Mouse (Mus musculus): ENCODE data around the gene Tgif1. TPM values are rescaled to one million over a fixed set of nuclear protein-coding genes. Genes with fewer than 3 reads are reported as not detected.
A peak's percentile ranks its signal among the peaks of the same experiment; 100 is the strongest.

Tgif1 gene
- total and polyA plus RNA-seq, 2 experiments from 2014 or later, result 3.5 to 5.2 TPM

DNA sequence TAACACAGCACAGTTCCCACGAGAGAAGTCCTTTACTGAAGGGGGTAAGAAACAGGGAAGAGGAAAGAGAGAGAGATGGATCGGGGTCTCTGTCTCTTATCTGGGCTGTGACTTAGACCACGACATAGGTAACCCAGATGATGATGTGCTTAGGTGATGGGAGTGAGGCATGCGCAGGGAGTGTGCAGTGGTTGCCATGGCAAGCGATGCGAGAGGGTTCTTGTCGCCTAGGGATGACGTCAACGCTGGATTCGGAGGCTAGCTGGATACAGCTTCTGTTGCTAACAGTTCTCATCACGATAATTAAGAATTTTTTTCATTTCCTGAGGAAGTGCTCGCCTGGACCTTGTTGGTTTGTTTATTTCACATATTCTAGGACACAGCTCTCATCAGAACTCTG is 27.1 kb downstream of the Tgif1 start:
- Histone ChIP-seq H3K36me3 (ENCODE audit: insufficient read depth) (0 out of 2 replicates have a peak, but pooled peaks cover 3% of the 10 kb centered on the region), H3K27ac (ENCODE audit: low read depth, low read length) (no peak overlapping the region), H3K4me3 (ENCODE audit: low read depth, low read length) (no peak overlapping the region), H3K4me1 (ENCODE audit: insufficient read depth) (no peaks in the 10 kb centered on the region), H3K9ac (no peak overlapping the region), H3K9me3 (ENCODE audit: low read length) (no peaks in the 10 kb centered on the region), H3K27me3 (ENCODE audit: insufficient read depth, low read length) (no peaks in the 10 kb centered on the region), H3K4me2 (ENCODE audit: low read depth) (no peak overlapping the region)
- ATAC-seq (peak; percentile 60), DNase-seq (peak; percentile 44)
- TF ChIP-seq CTCF (IDR thresholded peaks at IDR 0.05; ENCODE audit: low read depth), result no peak
- WGBS, result 76% methylated on average over 12 of the region's 12 CpGs

DNA sequence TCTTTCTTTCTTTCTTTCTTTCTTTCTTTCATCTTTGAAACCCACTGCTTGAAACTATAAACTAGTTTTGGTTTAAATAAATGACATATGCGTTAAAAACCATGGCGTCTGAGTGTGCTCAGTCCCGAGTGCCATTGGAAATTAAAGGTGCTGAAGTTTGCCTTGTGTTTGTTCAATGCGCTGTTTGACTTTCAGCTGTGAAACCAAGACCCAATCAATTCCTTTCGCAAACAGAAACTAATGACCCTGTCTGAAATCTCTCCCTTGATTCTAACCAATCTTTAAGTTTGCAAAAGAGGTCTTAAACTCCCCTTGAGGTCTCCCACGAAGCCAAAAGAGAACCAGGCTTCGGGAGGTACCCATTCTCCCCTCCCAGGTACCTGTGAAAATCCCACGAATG is 30.3 kb downstream of the Tgif1 start:
- no peaks in the 10 kb centered on the region; the same call in 1 of the 2 replicates for H3K27me3 ChIP-seq (ENCODE audit: insufficient read depth, low read length)
- H3K4me3 ChIP-seq (ENCODE audit: low read depth, low read length), result no peak overlapping the region
- DNase-seq, result no peak
- WGBS, result 87% methylated on average over 8 of the region's 8 CpGs
- no peak overlapping the region for H3K9ac ChIP-seq
- no peak overlapping the region for H3K4me2 ChIP-seq (ENCODE audit: low read depth)
- H3K27ac ChIP-seq (ENCODE audit: low read depth, low read length), result no peak overlapping the region
- H3K4me1 ChIP-seq (ENCODE audit: insufficient read depth), result no peaks in the 10 kb centered on the region
- no peaks in the 10 kb centered on the region for H3K9me3 ChIP-seq (ENCODE audit: low read length)
- no peak for ATAC-seq
- TF ChIP-seq CTCF (IDR thresholded peaks at IDR 0.05; ENCODE audit: low read depth), result no peak
- 0 out of 2 replicates have a peak, but pooled peaks cover 3% of the 10 kb centered on the region for H3K36me3 ChIP-seq (ENCODE audit: insufficient read depth)

DNA sequence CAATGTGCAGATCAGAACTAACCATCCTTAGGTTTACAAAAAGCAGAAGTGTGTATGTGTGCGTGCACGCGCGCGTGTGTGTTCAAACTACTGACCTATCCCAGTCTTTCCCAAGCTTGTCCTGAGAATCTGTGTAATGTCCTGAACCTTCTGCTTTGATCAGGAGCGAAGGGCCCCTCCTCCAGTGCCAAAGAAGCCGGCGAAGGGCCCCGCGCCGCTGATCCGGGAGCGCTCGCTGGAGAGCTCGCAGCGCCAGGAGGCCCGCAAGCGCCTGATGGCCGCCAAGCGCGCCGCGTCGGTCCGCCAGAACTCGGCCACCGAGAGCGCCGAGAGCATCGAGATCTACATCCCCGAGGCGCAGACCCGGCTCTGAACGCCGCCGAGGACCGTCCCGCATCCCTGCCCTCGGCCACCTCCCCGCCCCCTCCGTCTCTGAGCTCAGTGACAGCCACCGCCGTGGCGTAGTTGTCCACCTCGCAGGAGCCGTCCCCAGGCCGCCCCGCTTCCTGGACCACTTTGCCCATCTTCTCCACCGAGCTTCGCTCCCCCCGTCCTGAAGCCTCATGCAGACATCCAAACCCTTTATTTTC is 35.4 kb downstream of the Tgif1 start:
- ATAC-seq (peak; percentile 54; the same call in 1 of the 2 replicates), DNase-seq (peak; percentile 47)
- no peaks in the 10 kb centered on the region for H3K9me3 ChIP-seq (ENCODE audit: low read length)
- H3K27ac ChIP-seq (ENCODE audit: low read depth, low read length), result no peak overlapping the region
- 12% methylated on average over 51 of the region's 51 CpGs for WGBS
- H3K4me3 ChIP-seq (ENCODE audit: low read depth, low read length), result peak overlapping the region; percentile 36
- no peak for TF ChIP-seq CTCF (IDR thresholded peaks at IDR 0.05; ENCODE audit: low read depth)
- no peaks in the 10 kb centered on the region for H3K4me1 ChIP-seq (ENCODE audit: insufficient read depth)
- H3K4me2 ChIP-seq (ENCODE audit: low read depth), result peak overlapping the region; percentile 72
- H3K36me3 ChIP-seq (ENCODE audit: insufficient read depth), result no peaks in the 10 kb centered on the region
- peaks cover 4% of the 10 kb centered on the region; the same call in 1 of the 2 replicates for H3K27me3 ChIP-seq (ENCODE audit: insufficient read depth, low read length)
- H3K9ac ChIP-seq, result peak overlapping the region; percentile 39; the same call in 1 of the 2 replicates

DNA sequence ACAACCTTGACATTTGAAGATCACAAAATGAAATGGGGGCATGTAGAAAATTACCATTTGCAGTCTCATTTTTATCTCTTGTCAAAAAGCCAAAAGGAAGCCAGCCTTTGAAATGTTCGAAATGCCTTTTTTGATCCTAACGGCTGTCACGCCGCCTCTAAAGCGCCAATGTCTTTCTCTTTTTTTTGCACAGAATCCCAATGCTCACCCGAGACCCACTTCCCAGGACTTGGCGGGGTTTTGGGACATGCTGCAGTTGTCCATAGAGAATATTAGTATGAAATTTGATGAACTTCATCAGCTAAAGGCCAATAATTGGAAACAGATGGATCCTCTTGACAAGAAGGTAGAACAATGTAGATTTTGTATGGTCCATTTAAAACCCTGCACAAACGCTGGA is 38.3 kb downstream of the Tgif1 start:
- DNase-seq (no peak), ATAC-seq (no peak)
- H3K27ac ChIP-seq (ENCODE audit: low read depth, low read length), result no peak overlapping the region
- 50% methylated on average over 8 of the region's 8 CpGs for WGBS
- no peak overlapping the region for H3K4me2 ChIP-seq (ENCODE audit: low read depth)
- no peaks in the 10 kb centered on the region for H3K4me1 ChIP-seq (ENCODE audit: insufficient read depth)
- H3K27me3 ChIP-seq (ENCODE audit: insufficient read depth, low read length), result peaks cover 4% of the 10 kb centered on the region; the same call in 1 of the 2 replicates
- no peak for TF ChIP-seq CTCF (IDR thresholded peaks at IDR 0.05; ENCODE audit: low read depth)
- H3K9me3 ChIP-seq (ENCODE audit: low read length), result no peaks in the 10 kb centered on the region
- no peak overlapping the region for H3K4me3 ChIP-seq (ENCODE audit: low read depth, low read length)
- H3K9ac ChIP-seq, result no peak overlapping the region
- H3K36me3 ChIP-seq (ENCODE audit: insufficient read depth), result no peaks in the 10 kb centered on the region

DNA sequence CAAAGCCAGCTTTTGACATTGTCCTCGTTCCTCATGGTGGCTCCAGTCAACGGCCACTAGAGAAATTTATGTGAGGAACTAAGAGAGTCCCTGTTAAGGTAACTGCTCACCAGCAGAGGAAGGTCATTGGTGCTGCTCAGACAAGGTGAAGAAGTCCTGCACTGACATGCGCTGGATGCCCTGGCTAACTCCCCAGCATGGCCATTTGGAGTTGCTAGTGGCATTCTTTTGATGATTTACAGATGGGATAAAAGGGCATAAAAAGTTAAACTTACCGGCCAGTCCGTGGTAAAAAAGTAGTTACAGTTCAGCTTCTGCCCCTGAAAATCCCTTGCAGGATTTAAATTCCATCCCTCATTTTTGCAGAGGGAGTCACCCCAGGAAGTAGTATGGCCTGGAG is 42.6 kb downstream of the Tgif1 start:
- ATAC-seq, result no peak
- TF ChIP-seq CTCF (IDR thresholded peaks at IDR 0.05; ENCODE audit: low read depth), result no peak

DNA sequence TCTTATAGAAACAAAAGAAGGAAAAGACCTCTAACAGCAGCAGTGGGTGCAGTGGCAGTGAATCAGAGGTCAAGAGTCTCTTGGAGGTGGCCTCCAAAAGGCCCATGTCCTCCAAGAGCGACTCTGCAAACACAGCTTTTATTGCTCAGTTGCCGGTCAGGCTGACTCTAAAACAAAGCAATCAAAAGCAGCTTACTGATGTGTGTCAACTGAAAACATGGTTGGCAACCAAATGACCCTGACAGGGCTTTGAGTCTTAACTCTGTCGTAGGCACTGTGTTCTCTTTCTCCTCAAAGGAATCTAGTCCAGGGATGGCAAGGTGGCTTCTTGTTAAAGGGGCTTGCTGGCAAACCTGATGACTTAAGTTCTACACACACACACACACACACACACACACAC is 43.6 kb downstream of the Tgif1 start:
- WGBS, result 38% methylated on average over 3 of the region's 3 CpGs
- no peak overlapping the region for H3K9ac ChIP-seq
- H3K27me3 ChIP-seq (ENCODE audit: insufficient read depth, low read length), result no peaks in the 10 kb centered on the region
- ATAC-seq (no peak), DNase-seq (no peak)
- no peak overlapping the region for H3K4me3 ChIP-seq (ENCODE audit: low read depth, low read length)
- no peaks in the 10 kb centered on the region for H3K9me3 ChIP-seq (ENCODE audit: low read length)
- no peak for TF ChIP-seq CTCF (IDR thresholded peaks at IDR 0.05; ENCODE audit: low read depth)
- no peak overlapping the region for H3K27ac ChIP-seq (ENCODE audit: low read depth, low read length)
- H3K4me1 ChIP-seq (ENCODE audit: insufficient read depth), result no peaks in the 10 kb centered on the region
- no peak overlapping the region for H3K4me2 ChIP-seq (ENCODE audit: low read depth)
- H3K36me3 ChIP-seq (ENCODE audit: insufficient read depth), result no peaks in the 10 kb centered on the region

More for the DNA sequence above, 42.6 kb downstream of the Tgif1 start:
- Histone ChIP-seq H3K27me3 (ENCODE audit: insufficient read depth, low read length) (no peaks in the 10 kb centered on the region; the same call in 1 of the 2 replicates), H3K9ac (no peak overlapping the region), H3K4me3 (ENCODE audit: low read depth, low read length) (no peak overlapping the region), H3K9me3 (ENCODE audit: low read length) (no peaks in the 10 kb centered on the region), H3K4me2 (ENCODE audit: low read depth) (no peak overlapping the region), H3K36me3 (ENCODE audit: insufficient read depth) (no peaks in the 10 kb centered on the region), H3K27ac (ENCODE audit: low read depth, low read length) (no peak overlapping the region), H3K4me1 (ENCODE audit: insufficient read depth) (no peaks in the 10 kb centered on the region)
- WGBS, result 90% methylated on average over 5 of the region's 5 CpGs
- no peak for DNase-seq

DNA sequence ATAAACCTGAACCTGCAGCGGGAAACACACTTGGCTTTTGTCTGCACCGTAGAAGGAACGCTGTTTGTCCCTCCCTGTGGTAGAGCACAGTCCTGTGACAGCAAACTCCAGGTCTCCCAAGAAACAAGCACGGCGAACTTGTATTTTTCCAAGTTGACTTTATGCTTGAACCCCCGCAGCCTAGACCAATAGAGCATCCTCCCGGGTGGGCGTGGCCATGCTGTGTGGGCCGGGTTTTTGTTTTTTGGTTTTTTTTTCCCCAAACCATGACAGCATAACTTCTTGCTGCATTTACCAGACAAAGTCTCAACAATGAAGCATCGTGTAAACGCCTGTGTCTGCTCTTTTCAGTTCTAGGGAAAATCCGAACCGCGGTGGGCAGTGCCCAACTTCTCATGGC is 44.5 kb downstream of the Tgif1 start:
- no peak overlapping the region for H3K9ac ChIP-seq
- DNase-seq (no peak), ATAC-seq (no peak)
- WGBS, result 32% methylated on average over 14 of the region's 14 CpGs
- H3K27me3 ChIP-seq (ENCODE audit: insufficient read depth, low read length), result no peaks in the 10 kb centered on the region
- H3K4me2 ChIP-seq (ENCODE audit: low read depth), result no peak overlapping the region
- no peaks in the 10 kb centered on the region for H3K9me3 ChIP-seq (ENCODE audit: low read length)
- TF ChIP-seq CTCF (IDR thresholded peaks at IDR 0.05; ENCODE audit: low read depth), result no peak
- no peaks in the 10 kb centered on the region for H3K4me1 ChIP-seq (ENCODE audit: insufficient read depth)
- H3K27ac ChIP-seq (ENCODE audit: low read depth, low read length), result no peak overlapping the region
- H3K36me3 ChIP-seq (ENCODE audit: insufficient read depth), result no peaks in the 10 kb centered on the region
- no peak overlapping the region for H3K4me3 ChIP-seq (ENCODE audit: low read depth, low read length)
